Mouse (Mus musculus) cerebellum, adult 9-10 months (tissue): Measurements from ENCODE around the gene Dync2li1.

Source experiments
- DNase-seq: peaks from one replicate; pipeline ENCODE4 v3.0.0; 2022

The Dync2li1 gene

DNA sequence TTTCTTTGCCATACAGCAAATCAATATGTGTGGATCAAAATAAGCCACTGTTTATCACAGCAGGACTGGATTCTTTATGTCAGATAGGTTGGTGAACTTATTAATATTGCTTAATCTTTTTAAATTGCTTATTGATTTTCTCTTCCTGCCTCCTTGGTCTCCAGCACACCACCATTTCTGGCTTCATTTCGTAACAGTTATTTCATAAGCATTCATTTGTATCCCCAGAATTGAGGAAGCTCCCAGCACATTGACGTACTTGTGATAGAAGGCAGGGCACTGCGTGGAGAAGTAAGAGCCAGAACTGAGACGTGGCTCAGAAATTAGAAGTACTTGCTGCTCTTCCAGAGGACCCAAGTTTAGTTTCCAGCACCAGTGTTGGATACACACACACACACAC lies 21.3 kb downstream of the Dync2li1 start:
- DNase-seq = no peak

DNA sequence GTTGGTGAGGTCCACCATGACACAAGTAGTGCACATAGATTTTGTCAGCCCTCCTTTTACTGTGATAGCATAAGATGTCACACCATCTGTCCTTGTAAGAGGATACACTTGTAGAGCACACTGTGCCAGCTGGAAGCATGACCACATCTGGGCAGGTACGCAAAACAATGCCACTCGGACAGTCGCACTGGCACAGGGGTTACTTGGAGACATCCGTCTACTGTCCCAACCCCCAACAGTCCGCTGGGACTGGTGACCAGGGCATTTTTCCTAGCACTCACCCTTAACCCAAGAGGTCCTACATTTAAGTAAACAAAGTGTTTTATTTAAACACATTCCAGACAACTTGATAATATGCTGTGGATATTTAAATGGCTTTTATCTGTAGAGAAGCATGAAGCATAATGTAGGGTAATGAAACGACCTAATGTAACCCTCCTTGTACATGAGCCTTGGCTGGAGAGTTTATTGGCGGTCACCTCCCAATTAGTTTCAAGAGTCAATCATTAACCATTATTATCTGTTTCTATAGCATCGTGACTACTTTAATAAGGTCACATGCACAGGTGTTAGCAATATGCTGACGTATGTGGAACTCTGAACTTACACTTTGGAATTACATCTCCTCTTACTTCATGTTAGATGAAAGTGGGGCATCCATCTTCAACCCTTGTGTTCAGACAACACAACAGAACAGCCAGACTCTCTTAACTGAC lies 24.2 kb downstream of the Dync2li1 start:
- no peak for DNase-seq

DNA sequence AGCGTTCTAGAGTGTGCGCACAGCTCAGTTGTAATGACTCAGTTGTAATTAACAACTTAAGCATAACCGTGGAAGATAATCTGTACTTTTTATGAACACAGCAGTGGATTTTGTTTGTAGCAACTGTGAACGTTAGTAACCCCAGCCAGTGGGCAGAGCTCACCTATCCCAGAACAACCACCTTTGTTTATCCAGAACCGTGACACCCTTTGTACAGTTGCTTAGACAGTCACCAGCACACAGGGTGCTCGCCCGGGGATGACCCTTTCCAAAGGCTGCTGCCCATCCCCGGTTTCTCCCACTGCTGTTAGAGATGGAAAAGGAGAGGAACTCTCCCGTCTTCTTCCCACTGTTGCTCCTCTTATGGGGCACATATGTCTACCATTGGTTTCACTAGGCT lies 27.2 kb downstream of the Dync2li1 start:
- DNase-seq = no peak

DNA sequence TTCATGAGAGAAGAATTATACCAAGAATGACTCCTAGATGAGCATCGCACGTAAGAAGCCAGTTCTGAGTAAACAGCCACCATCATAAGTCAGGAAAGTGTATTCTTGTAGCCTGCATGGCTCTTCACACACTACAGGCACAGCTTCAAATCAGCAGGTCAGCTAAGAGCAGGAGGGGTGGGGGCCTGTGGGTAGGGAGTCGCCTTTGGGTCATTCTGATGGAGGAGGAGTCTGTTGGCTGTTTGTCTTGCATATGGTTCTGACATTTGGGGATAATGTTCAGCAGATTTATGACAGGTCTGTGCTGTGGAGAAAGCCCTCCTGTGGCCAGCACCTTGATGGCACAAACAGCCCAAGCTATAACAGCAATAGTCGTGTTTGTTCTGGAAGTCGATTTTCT lies 29.9 kb downstream of the Dync2li1 start:
- no peak for DNase-seq

DNA sequence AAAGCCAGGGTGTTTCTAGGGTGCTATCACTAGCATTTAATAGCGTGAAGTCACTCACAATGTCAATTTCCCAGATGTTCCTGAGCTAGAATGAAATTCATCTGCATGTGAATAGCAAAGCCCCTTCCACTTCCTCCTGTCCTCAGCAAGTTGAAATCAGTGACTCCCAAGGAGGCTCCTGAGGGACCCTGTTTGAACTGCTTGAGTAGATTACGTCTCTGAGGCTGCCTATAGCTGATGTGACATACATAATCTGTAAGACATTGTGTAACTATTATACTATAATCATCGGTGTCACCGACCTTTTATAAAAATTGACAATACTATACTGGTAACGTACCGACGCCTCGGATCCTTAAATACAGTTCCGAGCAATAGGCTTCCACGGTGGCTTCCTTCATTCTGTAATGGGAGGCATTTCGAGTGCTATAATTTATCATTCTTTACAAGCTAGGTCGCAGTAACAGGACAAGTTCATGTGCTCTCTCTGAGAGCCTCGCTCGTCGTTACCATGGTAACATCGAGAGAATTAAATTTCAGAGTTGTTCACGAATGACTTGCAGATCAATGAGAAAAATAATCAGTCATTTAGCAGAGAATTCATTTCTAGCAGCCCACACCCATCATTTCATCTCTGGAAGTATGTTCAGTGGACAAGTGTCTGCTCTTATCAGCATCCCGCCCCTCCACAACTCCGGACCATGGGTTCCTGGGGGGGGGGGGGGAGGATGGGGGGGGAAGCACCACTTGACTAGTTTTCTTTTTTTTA lies 30.5 kb downstream of the Dync2li1 start:
- no peak for DNase-seq

DNA sequence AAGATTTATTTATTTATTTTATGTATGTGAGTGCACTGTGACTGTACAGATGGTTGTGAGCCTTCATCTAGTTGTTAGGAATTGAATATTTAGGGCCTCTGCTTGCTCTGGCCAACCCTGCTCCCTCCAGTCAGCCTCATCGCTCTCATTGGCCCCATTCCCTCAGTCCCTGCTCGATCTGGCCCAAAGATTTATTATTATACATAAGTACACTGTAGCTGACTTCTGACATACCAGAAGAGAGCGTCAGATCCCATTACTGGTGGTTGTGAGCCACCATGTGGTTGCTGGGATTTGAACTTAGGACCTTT lies 31.1 kb downstream of the Dync2li1 start:
- no peak for DNase-seq

DNA sequence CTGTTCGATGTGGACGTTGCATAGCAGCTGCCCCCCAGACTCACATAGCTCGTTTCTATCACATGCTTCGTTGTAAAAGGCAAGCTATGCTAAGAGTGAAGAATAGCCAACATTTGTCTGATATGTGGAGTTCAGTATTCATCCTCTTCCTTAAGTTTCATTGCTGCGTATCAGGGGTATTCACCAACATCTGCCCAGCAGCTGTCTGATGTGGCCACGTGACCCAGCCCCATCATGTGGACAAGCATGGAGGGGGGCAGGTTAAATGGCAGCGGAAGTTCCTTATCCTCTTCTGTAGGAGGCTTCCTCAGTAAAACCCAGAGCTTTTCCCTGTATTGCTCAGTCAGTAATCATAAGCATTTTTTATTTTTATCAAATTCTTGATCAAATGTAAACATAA lies 31.5 kb downstream of the Dync2li1 start:
- DNase-seq = no peak

DNA sequence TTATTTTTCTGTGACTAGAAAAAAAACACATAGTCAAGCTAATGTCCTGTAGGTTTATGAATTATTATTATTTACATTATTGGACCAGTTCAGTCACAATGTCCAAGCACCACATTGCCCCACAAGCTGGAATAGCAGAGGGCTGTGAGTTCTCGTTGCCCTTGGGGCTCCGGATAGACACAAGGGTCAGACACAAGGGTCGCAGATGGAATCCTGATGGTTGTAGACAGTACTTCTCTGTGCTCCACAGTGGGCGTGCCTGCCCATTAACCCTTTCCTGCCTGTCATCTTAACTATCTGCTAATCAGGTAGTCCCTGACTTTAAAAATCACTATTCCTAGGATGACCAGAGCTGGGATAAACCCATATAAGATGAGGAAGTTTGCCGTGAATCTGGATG lies 31.9 kb downstream of the Dync2li1 start:
- DNase-seq = no peak

DNA sequence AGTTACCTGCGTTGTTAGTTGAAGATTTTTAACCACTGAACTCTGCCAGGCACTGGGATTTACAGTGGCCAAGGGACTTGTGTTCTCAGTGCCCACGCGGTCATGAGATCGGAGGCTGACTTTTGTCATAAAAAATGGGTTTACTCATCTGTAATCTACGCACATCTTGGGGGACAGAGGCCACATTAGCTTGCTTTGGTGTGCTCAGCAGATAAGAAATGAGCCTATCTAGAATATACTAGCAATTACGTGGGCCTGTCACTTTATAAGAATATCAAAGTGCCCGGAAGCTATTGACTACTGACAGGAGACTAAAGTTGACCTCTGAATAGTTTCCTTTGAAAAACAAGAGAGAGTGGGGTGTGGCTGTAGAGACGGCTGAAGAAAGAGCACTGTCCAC lies 32.7 kb downstream of the Dync2li1 start:
- DNase-seq = no peak

DNA sequence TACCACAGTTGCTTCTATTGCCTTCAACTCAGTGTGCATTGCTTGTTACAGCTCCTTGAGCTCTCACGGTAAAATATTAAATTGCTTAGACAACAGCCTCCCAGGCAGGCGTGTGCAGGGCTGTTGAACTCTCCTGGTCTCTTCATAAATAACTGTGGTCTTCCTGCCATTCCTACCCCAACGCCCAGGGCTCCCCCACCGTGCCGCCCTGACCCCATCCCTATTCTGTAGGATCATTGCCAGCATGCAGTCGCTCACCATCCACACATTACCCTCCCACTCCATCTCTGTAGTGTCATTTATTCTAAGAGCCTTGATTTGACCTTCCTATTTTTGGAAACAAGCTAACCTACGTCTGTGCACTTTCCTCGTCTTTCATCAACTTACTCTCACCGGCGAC lies 38.8 kb downstream of the Dync2li1 start:
- DNase-seq = no peak

DNA sequence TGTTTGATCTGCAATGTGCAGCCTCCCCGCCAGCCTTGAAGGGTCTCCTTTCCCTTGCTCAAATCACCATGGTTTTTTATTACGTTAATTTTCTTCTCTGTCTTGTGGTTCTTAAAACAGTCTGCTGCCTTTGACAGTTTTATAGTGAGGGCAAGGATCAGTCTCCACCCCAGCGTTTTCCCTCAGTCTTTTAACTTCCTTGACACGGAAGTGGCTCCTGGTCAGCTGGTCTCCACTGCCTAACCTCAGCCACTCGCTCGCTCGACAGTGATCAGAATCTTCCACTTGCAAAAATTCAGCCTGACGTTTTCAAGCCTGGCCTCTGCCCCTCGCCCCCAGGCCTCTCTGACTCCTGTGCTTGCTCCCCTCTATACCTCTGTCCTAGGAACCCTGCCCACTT lies 39.4 kb downstream of the Dync2li1 start:
- no peak for DNase-seq

DNA sequence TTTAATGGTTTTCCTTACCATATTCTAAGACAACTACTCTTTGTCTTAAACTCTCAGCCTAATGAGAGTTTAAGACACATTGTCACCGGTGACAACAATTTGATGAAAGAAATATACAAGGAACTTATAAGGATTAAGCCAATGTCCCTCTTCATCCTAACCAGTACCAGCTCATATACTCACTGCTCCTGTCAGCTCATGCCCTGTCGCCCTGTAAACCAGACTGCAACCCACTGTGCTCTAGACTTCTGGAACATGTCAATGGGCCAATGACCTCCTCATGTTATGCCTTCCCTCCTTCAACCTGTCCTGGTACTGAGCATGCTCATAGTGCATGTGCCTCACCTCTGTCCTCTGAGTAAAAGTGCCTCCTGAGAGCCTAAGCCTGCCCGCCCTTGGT lies 41.6 kb downstream of the Dync2li1 start:
- no peak for DNase-seq

DNA sequence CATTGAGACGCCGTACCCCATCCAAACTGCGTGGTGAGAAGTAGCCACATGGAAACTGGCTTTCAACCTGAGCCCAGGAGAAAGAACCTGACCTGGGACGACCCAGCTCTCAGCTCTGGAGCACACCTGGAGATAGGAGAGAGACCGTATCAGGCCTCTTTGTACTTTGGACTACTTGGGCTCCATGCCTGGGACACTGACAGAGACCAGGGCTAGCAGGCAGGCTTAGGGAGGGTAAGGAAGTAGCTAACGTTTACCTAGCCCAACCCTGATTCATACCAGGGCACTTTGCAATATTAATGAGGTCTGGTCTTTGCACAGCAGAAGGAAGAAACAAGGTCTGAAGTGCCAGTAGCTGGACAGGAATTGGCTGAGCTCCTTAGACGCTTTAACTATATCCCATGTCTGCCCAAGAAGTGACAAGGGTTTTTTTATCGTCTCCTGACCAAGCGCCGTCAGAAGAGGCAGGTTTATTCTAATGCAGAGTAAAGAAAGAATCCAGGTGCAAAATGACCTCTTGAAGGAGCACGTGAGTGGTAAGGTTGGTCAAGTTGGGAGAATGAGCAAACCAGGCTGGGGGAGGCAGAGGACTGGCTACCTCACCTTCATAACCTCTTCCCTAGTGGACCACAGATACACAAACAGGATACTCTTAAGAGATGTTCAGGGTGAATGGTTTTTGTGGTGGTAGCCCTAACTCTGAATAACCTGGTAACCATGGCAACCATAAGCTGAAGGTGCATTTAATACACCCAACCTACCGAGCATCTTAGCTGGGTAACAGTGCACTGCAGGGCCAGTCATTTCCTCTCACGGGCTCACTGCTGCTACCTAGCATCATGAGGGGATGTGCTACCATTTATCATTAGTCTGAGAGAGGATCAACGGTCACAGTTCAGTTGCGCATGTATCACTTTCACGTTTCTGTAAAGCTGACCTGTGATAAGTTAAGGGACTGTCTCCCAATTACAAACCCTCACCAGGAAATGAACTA lies 46.4 kb downstream of the Dync2li1 start:
- no peak for DNase-seq

DNA sequence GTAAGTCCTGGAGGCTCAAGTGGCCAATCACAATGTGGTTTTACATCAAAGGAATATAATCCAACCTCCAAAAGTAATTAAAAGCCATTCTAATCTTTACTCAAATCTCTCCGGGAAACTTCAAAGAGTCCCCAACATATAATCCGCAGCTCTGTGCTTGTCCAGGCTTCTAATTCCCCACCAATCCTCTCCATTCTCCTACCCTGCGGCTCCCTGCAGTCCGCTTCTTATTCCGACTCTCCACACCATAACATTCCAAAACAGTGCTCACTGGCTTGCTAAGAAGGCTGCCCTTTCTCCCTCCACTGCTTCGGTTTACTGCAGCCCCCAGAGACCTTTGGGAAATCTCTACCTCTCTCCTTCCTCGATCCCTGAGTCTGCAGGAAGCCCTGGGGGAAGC lies 47.8 kb downstream of the Dync2li1 start:
- DNase-seq = no peak

DNA sequence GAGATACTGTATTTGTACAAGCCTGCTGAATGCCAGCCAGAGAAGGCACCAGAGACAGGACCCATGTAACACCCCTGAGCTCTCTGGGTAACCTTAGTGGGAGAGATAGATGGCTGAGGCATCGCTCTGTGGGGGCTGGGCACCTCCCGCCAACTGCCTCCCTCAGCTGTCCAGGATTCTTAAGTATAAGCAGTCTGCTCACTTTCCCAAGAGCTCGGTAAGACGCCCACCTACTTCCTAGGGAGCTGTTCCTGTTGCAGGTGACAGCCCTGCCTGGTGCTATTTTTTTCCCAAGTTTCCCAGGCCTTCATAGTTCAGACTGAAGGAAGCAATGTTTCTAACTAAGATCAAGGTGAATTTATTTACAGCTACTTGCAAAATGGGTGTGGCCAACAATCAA lies 48.9 kb downstream of the Dync2li1 start:
- no peak for DNase-seq

DNA sequence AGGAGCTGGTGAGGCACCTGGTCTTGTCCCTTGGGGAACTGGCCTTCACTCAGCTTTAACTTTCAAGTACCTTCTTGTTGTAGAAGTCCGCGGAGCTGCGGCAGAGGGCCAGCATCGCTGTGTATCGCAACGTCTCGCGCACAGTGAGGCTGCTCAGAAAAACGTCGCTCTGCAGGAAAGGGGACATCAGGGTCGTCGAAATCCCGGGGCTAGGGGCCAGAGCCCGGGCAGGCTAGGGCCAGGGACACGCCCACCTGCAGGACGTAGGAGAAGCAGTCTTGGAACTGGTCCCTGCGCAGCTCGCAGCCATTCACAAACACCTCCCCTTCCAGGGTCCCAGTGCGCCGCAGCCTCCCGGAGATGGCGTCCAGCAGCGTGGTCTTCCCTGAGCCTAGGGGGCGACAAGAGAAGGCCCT lies 49.7 kb downstream of the Dync2li1 start, which contains the start of gene Abcg8:
TSS of gene Abcg8 (plus strand) at position 352 of the 416 bp plus-strand sequence.
- DNase-seq = no peak

DNA sequence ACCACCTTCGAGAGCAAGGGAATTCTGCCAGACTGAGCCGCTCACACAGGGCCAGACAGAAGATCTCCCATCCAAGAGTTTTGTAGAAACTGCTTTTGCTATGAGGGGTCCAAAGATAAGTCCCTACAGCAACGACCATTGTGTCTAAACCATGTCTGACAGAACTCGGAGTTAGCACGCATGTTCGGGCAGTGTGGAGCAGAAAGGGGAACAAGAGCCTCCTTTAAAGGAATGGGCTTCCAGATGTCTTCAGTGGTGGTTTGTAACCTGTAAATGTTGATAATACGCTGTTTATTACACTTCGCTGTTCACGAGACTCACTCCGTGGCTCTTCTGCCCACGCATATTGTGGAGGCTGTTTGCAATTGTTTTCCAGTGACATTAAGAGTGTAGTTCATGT lies 51.3 kb downstream of the Dync2li1 start:
- DNase-seq = no peak

DNA sequence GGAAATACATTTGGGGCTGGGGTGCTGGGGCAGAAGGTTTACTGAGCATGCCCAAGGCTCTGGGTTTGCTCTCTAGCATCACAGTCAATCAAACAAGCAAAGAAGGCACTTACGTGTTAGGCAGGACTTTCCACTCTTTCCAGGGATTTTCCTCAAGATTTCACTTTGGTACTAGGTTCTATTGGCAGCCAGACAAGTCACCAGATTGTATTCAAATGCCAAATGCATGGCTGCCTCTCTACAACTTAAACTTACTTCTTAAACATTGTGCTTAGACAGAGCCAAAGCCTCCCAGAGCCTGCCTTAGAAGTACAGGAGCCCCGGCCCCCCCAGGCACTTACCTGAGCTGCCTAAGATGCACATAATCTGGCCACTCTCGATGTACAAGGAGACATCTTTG lies 55.4 kb downstream of the Dync2li1 start:
- no peak for DNase-seq

DNA sequence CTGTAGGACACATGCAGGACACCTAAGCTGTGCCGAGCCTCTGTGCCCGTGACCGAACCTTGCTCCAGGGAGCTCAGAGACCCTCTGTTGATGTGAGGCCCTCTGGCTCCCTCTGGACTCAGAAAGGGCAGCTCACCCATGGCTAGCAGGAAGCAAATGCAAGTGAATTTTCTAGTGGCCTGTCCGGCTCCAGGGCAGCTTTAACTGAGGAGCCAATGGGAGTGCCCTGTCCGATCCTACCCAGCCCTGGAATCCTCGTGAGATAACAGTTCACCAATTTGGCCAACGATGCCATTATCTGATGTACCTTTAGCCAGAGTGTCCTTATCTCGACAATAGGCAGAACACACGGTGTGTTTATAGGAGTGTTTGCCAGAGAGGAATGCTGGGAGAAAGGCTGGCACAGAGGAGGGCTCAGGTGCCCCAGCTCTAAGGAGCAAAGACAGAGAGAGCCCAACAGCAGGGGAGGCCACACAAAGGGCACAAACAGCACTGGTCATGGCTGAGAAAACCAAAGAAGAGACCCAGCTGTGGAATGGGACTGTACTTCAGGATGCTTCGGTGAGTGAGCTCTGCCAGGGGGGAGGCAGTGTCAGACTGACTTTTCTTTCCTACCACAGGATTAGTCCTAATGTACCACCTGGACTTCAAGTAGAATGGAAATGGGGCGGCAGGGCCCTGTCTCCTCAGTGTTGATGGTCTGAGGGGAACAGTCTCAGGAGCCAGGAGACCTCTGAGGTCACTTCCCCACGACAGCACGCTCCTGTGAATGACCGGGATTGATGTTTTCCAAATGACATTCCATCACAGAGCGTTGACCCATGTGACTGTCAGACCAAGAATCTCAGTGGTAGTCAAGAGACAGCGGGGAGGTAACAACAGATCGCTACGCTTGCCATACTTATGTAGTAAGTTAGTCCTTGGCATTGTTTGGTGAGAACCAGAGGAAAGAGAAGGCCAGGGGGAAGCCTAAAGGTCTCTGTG lies 56.7 kb downstream of the Dync2li1 start, which contains the start of gene Abcg5:
TSS of gene Abcg5 (minus strand) at position 278 of the 984 bp plus-strand sequence.
- DNase-seq = no peak

DNA sequence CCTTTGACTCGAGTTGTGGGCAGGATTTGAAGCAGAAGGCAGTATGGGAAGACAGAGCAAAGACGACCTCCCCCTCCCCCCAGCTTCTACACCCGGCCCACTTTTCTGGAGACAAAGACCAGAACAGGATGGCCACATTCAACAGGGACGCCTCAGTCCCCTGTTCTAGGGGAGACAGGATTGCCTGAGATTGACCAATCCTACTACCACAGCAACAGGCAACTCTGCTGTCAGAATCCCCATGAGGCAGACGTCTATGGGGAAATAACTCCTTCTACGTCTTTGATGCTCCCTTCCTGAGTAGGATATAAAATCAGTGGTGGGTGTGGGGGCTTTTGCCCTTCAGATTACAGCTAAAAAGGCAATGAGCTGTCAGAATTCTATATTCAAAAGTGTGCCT lies 58.0 kb downstream of the Dync2li1 start:
- DNase-seq = no peak

DNA sequence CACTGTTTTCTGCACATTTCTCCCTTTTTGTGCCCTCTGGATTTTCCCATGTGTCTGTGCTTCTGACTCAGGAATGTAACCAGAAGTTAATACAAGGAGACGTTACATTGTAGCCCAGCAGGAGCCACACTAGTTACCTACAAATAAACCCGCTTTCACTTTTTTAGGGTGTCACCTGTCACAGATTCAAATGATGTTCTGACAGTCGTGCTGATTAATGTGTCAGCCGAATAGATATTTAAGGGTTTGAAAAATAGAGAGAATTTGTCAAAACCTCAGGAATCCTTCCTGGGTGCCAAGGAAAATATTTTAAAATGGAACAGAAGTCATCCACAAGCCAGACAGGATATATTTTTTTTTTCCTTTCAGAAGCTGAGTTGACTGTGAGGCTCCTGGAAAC lies 59.0 kb downstream of the Dync2li1 start:
- no peak for DNase-seq

DNA sequence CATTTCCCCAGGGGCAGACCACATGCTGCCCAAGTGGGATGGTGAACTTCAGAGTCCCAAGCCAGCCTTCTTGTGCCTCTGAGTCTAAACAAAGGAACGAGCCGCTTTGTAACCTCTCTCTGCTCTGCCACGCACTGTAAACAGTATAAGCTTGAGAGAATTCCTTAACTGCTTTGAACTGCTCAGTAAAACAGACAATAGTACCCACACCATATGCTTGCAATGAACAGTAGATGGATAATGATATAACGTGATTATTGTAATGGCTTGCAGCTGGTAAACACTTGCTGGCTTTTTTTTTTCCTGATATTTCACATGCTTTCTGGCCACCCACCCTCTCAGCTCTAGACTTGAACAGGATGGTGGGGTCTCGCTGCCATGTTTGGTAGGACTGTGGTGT lies 61.7 kb downstream of the Dync2li1 start:
- no peak for DNase-seq
